Mouse (Mus musculus): ENCODE results near the gene 2410137M14Rik.
"Not testable (repeated sequence)": the region's sequence is repeated elsewhere in the genome, so short reads cannot be mapped to it uniquely, and the experiment has no call there.

The 2410137M14Rik gene

DNA sequence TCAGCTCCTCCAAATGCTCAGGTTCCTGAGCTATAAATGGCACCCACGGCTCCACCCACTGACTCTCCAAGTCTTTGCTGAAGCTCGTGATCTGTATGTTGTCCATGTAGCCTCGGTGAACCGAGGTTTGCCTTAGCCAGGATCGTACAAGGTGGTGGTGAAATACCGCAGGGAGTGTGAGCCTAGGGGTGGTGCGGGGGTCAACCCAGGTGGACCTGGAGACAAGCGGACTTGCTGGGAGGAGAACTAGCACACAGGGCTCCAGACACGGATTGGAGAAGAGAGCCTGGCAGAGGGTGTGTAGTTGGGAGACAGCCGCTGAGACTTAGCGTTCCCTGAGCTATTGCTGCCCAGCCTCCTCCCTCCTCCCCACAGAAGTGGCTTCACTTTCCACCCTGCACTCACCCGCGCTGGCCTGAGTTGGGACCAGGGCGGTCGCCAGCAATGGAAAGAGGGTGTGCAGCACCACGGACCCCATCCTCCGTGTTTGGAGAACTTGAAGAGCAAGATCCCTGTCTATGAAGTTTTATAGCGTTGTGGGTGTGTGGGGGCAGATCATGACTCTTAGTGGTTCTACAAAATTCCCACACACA lies at the start of gene 2410137M14Rik:
Gene 2410137M14Rik (minus strand): TSS at position 17 of the 593 bp plus-strand sequence.
- no peak for DNase-seq (ENCODE audit: low spot score)

GRCm38 (mm10) chr17:37029162-37029561 lies 48.1 kb upstream of the 2410137M14Rik start:
- no peak for DNase-seq (ENCODE audit: low spot score)

DNA sequence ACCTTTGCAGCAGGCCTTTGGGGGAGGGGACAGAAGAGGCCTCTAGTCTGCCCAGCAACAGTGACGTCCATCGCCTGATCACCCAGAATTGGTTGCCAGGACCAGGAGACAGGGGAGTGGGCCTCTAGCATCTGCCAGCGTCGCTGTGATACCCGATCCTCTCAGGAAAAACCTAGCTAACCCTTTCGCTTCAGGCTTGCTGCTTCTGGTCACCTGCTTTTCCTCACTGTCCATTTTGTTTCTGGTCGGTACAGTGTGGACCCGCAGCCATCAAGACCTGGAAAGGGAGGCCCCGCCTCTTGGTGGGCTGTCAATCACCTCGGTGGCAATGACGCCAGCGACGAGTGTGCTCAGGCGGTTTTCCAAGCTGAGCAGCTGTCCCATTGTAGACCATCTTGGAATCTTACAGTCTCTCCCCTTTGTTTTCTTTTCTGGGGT lies 47.7 kb upstream of the 2410137M14Rik start:
- peak; percentile 87 for DNase-seq (ENCODE audit: low spot score)

GRCm38 (mm10) chr17:37028212-37028611 lies 47.2 kb upstream of the 2410137M14Rik start:
- DNase-seq (ENCODE audit: low spot score) = no peak

DNA sequence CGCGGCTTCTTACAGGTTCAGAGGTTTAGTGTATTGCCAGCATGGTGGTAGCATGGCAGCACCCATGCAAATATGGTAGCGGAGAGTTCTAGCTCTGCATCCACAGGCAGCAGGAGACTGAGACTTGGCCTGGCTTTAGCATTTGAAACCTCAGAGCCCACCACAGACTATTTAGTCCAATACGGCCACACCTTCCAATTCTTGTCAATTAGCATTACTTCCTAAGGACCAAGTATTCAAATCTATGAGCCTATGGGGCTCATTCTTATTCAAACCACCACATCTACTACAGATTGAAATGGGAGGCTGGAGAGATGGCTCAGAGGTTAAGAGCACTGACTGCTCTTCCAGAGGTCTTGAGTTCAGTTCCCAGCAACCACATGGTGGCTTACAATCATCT lies 46.4 kb upstream of the 2410137M14Rik start:
- no peak for DNase-seq (ENCODE audit: low spot score)

DNA sequence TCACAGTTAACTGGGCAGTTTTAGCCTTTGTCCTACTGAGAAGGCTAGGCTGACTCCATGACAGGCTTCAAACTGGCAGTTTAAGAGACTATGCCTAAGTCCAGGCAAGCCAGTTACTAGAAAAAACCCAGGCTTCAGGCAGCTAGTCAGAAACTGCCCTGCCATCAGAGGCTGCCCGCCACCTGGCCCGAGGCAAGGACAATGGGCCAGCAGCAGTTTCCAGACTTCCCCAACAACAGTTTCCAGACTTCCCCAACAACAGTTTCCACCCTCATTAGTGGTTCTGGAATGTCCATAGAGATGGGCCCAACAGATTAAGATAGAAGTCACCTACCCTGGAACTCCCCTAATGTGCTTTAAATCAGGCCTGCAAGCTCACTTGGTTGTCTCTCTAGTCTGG lies 45.4 kb upstream of the 2410137M14Rik start:
- DNase-seq (ENCODE audit: low spot score) = no peak

- no peak for DNase-seq (ENCODE audit: low spot score)
These were observed 41.9 kb upstream of the 2410137M14Rik start, which contains the start of gene Mog for GRCm38 (mm10) chr17:37022628-37023576. Gene Mog (minus strand): TSS chr17:37023398.

DNA sequence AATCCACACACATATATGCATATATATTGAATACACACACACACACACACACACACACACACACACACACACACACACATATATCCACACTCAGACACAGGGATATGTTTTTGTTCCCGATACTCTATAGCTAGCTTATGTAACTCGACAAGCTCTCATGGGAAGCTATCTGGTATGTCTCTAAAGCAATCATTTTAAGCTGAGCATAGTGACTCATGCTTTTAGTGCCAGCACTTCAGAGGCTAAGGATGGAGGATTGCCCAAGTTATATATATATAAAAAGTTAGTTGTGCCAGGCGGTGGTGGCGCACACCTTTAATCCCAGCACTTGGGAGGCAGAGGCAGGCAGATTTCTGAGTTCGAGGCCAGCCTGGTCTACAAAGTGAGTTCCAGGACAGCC lies 38.2 kb upstream of the 2410137M14Rik start:
- DNase-seq (ENCODE audit: low spot score) = not testable (repeated sequence)

- DNase-seq (ENCODE audit: low spot score) = no peak
These were observed 37.3 kb upstream of the 2410137M14Rik start for GRCm38 (mm10) chr17:37018328-37018727.

- no peak for DNase-seq (ENCODE audit: low spot score)
These were observed 35.3 kb upstream of the 2410137M14Rik start for GRCm38 (mm10) chr17:37016333-37016732.

DNA sequence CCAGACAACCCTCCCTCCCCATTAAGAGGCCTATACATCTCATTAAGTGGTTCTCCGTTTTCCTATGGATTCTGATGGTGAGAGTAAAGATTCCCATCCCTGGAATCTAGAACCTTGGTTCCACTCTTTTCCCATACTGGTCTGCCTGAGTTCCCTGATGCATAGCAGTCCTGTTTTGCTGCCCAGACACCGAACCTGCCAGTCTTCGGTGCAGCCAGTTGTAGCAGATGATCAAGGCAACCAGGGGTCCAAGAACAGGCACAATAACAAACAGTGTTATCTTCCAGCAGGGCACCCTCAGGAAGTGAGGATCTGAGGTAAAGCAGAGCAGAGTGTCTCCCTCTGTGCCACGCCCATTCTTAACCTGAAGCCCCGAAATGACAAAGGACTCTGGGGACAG lies 31.1 kb upstream of the 2410137M14Rik start:
- DNase-seq (ENCODE audit: low spot score) = no peak

- no peak for DNase-seq (ENCODE audit: low spot score)
These were observed 30.7 kb upstream of the 2410137M14Rik start for GRCm38 (mm10) chr17:37011719-37012118.

GRCm38 (mm10) chr17:37009460-37010042 lies 28.5 kb upstream of the 2410137M14Rik start:
- no peak for DNase-seq (ENCODE audit: low spot score)

GRCm38 (mm10) chr17:37008161-37008560 lies 27.1 kb upstream of the 2410137M14Rik start:
- DNase-seq (ENCODE audit: low spot score) = no peak

DNA sequence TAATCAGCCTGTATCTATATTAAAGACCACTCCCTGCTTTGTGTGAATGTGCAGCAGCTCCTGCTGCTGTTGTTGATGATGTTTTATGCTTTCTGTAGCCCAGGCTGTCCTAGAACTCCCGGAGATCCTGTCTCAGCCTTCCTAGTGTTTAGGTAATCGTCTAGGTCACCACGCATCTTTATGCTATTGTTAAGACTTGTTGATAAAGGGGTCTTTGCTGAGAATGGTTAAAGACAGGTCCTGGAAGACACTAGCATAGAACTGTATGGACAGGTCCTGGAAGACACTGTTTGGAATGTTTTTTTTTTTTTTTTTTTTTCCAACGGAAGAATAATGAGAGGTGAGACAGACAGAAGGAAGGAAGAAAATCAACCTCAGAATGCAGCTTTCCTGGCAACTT lies 22.3 kb upstream of the 2410137M14Rik start:
- DNase-seq (ENCODE audit: low spot score) = no peak

DNA sequence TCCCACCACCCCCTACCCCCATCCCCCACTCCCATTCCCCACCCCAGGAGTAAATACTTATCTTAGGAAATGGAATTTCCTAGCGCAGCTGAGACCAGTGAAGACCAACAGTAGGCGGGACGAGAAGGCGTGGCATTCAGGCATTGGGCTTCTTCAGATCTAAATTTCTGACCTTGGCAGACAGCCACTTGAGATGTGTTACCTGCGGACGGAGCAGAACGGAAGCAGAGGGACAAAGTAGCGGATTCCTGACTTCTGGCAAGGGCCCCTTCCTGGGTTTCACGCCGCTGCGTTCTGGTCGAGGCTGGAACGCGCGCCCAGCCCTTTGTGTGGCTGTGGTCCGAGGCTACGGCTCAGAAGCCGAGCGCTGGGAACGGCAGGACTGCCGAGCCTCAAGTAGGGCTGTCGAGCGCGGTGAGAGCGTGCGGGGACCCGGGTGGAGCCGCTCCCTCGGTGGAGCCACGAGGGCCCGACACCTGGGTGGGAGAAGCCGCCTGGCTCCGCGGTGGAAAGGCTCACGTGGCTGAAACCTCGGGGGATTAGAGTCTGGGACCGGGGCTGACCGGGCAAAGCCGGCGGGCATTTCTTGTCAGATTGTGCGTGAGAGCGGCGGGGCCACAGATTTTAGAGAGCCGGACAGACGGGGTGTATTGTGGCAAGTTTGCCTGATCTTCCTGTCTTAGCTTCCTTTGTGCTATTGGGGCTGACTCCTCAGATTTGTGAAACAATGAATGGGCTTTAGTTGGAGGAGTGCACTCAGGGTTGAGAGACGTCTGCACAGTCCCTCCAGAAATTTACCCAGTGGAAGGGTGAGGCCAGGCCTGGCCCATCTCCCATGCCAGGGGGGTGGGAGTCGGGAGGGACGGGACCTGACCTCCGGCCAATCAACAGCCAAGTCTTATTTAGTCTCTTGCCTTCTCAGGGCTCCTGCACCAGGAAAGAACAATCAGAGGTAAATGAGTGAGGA lies 21.6 kb upstream of the 2410137M14Rik start:
- DNase-seq (ENCODE audit: low spot score) = peak; percentile 22

- DNase-seq (ENCODE audit: low spot score) = no peak
These were observed 19.8 kb upstream of the 2410137M14Rik start, which contains the start of gene Zfp57 for GRCm38 (mm10) chr17:37000863-37001262. Gene Zfp57 (plus strand): TSS chr17:37001163.

GRCm38 (mm10) chr17:36998477-36998876 lies 17.4 kb upstream of the 2410137M14Rik start:
- DNase-seq (ENCODE audit: low spot score) = no peak

GRCm38 (mm10) chr17:36997033-36997735 lies 16.1 kb upstream of the 2410137M14Rik start:
- DNase-seq (ENCODE audit: low spot score) = peak; percentile 75

GRCm38 (mm10) chr17:36995448-36995847 lies 14.4 kb upstream of the 2410137M14Rik start:
- DNase-seq (ENCODE audit: low spot score) = no peak

DNA sequence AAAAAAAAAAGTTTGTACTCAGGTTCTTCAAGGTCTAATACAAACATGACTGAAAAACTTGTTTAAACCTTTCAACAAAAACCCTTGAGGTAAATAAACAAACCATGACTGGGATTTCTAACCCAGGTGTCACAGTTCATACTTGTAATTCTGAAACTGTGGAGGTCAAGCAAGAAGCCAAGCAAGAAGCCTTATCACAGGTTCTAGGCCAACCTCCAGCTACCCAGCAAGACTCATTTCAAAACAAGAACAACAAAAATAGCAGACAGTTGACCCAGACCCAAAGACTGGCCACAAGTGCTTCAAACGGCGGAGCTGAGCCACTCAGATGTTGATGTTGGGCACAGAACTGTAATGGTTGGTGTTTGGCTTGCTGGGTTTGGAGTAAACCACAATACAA lies 13.5 kb upstream of the 2410137M14Rik start:
- no peak for DNase-seq (ENCODE audit: low spot score)
